Mouse (Mus musculus): ENCODE measurements around the gene Rabgef1.

DNA sequence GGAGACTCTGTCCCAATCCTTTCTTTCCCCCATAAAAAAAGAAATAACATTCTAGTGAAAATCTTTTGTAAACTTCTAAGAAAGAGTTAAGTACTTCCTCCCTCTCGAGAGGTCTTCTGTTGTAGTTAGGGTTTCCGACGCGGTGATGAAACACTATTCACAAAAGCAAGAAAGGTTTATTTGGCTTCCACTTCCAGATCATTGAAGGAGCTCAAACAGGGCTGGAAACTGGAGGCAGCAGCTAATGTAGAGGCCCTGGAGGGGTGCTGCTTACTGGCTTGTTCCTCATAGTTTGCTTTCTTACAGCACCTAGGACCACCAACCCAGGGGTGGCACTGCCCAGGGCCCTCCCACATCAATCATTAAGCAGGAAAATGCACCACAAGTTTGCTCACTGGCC, 56.5 kb downstream of the Rabgef1 start:
- TF ChIP-seq POLR2A (IDR thresholded peaks at IDR 0.05; ENCODE audit: low read depth, low read length) (no peak), CTCF (IDR thresholded peaks at IDR 0.05; ENCODE audit: extremely low read depth, insufficient read depth, insufficient read length, insufficient replicate concordance) (no peak)
